Mouse (Mus musculus) heart, postnatal 10 days (tissue): ENCODE data around the gene Lclat1. TPM values are rescaled to one million over a fixed set of nuclear protein-coding genes. Genes with fewer than 3 reads are reported as not detected.
"Not testable (repeated sequence)": the region's sequence is repeated elsewhere in the genome, so short reads cannot be mapped to it uniquely, and the experiment has no call there.

Experiments
- DNase-seq, 2 experiments: peaks; one replicate each; pipeline ENCODE4 v3.0.0; 2021
- intact Hi-C: fragments of 180-260 bp; cut with DNase I; formaldehyde crosslinking; loops from one replicate; pipeline ENCODE4 v1.15.1; 2025
- total RNA-seq, 2 experiments: library from RNA; stranded (reverse); gene quantifications; 2 replicates each; pipeline ENCODE4 v1.2.3; 2021

Gene Lclat1
- total RNA-seq, 2 experiments from 2014 or later: 139 to 218 TPM

DNA sequence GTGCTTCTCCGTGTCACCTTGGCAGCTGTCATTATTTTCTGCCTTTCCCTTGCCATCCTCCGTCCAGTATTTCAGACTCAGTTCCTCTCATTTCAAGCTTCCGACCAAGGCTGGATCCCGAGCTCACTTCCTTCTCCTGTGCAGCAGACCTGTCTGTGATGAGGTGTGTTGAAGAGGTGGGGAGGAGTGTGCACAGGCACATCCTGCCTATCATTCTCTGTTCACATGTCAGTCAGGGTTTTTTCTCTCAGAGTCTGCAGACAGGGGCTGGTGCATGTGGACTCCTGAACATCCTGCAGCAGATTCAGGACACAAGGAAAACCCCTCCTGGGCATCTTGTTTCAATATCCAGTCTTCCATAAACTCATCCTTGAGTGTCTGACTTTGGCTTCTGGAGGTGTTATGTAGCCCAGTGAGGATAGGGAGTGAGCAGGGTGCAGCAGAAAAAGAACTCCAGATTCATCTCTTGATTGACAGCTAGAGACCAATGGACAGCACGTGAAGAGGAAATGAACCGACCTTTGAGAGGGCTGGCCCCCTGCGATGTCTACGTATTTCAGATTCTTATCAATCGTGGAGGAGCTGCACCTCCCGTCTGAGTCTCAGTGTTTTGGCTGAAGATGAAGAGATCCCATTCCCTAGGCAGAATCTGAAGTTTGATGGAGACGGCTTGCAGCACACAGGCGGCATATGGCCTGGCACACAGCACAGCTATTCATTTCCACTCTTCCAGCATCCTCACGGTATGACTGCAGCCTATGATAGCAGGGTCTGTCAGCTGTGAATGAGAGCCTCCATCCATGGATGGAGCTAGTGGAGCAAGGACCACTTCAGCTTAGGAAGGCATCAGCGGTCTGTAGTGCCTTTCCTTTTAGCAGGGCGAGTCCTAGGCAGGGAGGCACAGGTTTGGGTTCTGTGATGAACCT, 163.3 kb downstream of the Lclat1 start:
- intact Hi-C loops: no loop called here
- DNase-seq: no peak

- intact Hi-C loops: no loop called here
- DNase-seq: no peak
Observed at GRCm38 (mm10) chr17:73271797-73272600, 164.2 kb downstream of the Lclat1 start.

- DNase-seq: no peak
- intact Hi-C loops: no loop called here
Observed at GRCm38 (mm10) chr17:73273809-73274208, 166.0 kb downstream of the Lclat1 start.

DNA sequence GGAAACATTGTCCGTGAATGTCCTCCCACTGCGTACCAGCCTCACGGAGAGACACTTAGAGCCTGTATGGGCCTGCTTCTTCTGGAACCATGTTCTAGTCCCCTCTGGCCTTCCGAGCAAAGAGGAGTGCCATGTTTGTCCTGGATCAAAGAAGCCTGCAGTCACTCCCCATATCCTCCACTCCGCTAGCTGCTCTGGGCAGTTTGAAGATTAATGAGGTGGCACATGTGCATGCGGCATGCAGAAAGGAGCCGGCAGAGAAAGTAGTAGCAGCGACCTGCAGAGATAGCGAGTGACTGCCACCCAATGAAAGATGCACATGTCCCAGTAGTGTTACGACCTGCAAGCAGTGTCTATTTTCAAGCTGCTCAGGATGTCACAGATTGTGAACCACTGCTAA, 167.3 kb downstream of the Lclat1 start:
- intact Hi-C loops: no loop called here
- DNase-seq: no peak

GRCm38 (mm10) chr17:73277770-73278169, 170.0 kb downstream of the Lclat1 start:
- no peak for DNase-seq
- intact Hi-C loops: no loop called here

DNA sequence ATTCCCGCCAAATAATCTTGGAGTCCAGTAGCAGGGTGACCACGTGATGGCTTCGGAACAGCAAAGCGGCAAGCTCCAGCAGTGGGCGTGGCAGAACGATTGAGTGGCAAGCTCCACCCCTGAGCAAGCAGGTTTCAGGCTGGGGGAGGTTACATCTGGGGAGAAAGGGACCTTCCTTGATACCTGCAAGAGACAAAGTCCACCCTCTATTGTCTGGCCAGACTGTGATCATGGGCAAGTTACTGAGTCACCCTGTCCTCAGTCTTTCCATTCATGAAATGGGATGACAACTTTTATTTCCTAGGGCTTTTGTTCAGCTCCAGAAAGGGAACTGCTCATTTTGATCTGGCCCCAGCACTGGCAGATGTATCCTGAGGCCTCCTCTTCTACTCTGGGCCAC, 174.9 kb downstream of the Lclat1 start:
- DNase-seq, intact Hi-C loops: not testable (repeated sequence)

GRCm38 (mm10) chr17:73284301-73284700, 176.5 kb downstream of the Lclat1 start:
- no peak for DNase-seq
- intact Hi-C loops: no loop called here

Other genes starting within 250 kb of the Lclat1 start
- gene Lbh, start 189.7 kb upstream of the Lclat1 start, total RNA-seq: 100 to 1,000 TPM; 456 to 731 TPM